Mouse (Mus musculus) small intestine, adult 2 months (tissue): Measurements from ENCODE around the gene Zbtb2.

Source experiments
- CTCF ChIP-seq: fragments of 200-500 bp; IDR thresholded peaks from 2 replicates; pipeline ENCODE4 v1.5.1; 2012; ENCODE audit warnings: low read depth, mild to moderate bottlenecking, control low read depth, inconsistent platforms, low read length, moderate library complexity, mixed read lengths; ENCODE audit not compliant: insufficient replicate concordance, insufficient read length; ENCODE audit errors: extremely low read depth
- POLR2A ChIP-seq: fragments of 200-500 bp; IDR thresholded peaks from 2 replicates; pipeline ENCODE4 v1.6.1; 2012; ENCODE audit warnings: low read depth, mild to moderate bottlenecking, control low read depth, inconsistent platforms, low read length, moderate library complexity

GRCm38 (mm10) chr10:4333319-4333718 is 54.6 kb downstream of the Zbtb2 start:
- peak; percentile 64; the same call in 1 of the 2 replicates for TF ChIP-seq CTCF
- no peak for TF ChIP-seq POLR2A
